ENCODE assay signal across 20 mouse cellular contexts in genomic region chr17:28360531-28361277, GRCm38 (mm10). TPM values are rescaled to one million over a fixed set of nuclear protein-coding genes. Genes with fewer than 3 reads are reported as not detected.
"Had no signal": no experiment of that assay in that cellular context is flagged by ENCODE, and none has a peak within 500 bp of the region (broad histone marks: within the 10 kb centered on the region; RNA-seq: fewer than 3 reads in every experiment).

No protein-coding gene starts in this region.

- H3K4me2 ChIP-seq: limb, embryonic 12.5 days; limb, embryonic 15.5 days; liver, embryonic 11.5 days; midbrain, embryonic 13.5 days; neural tube, embryonic 13.5 days; stomach, embryonic 15.5 days had no signal

- DNase-seq: kidney, adult 18-20 months; kidney, adult 9 months; kidney, postnatal 14 days; left cerebral cortex, postnatal 4 days; liver, postnatal 0 days; retina, postnatal 1 day; right cerebral cortex, postnatal 25 days; spleen, adult 18-20 months; thymus, postnatal 25 days had no signal

- H3K4me3 ChIP-seq: limb, embryonic 12.5 days; limb, embryonic 15.5 days; megakaryocyte, embryonic 14.5 days; midbrain, embryonic 10.5 days; midbrain, embryonic 13.5 days; myocyte; neural tube, embryonic 13.5 days; stomach, embryonic 15.5 days had no signal

- H3K9ac ChIP-seq: limb, embryonic 12.5 days; limb, embryonic 15.5 days; liver, embryonic 14.5 days; liver, postnatal 0 days; midbrain, embryonic 13.5 days; neural tube, embryonic 13.5 days; stomach, embryonic 15.5 days had no signal

- H3K9me3 ChIP-seq: limb, embryonic 15.5 days; midbrain, embryonic 10.5 days; midbrain, embryonic 13.5 days; neural tube, embryonic 13.5 days; stomach, embryonic 15.5 days had no signal

- ATAC-seq: liver, postnatal 0 days; midbrain, embryonic 13.5 days; midbrain, embryonic 16.5 days had no signal

- H3K36me3 ChIP-seq: limb, embryonic 12.5 days; limb, embryonic 15.5 days; midbrain, embryonic 10.5 days; midbrain, embryonic 13.5 days; neural tube, embryonic 13.5 days; stomach, embryonic 15.5 days had no signal

- H3K27ac ChIP-seq: limb, embryonic 12.5 days; limb, embryonic 15.5 days; liver, embryonic 14.5 days; midbrain, embryonic 10.5 days; midbrain, embryonic 13.5 days; neural tube, embryonic 13.5 days; stomach, embryonic 15.5 days had no signal

RNA-seq across cellular contexts. Expression of gene Tulp1, which starts 4.3 kb away (rescaled TPM):
- polyA plus RNA-seq: myocyte had no signal
